ENCODE assay signal across 10 mouse cellular contexts in genomic region chr14:52141445-52142127, GRCm38 (mm10). TPM values are rescaled to one million over a fixed set of nuclear protein-coding genes. Genes with fewer than 3 reads are reported as not detected.
DNase-seq lines count a peak whose midpoint lies in the region; ATAC-seq lines count a peak whose summit lies in the region.
"Had no signal": no experiment of that assay in that cellular context is flagged by ENCODE, and none has a peak within 500 bp of the region (broad histone marks: within the 10 kb centered on the region; RNA-seq: fewer than 3 reads in every experiment).

No protein-coding gene starts in this region.

- no peak for DNase-seq in heart, postnatal 4 days
- DNase-seq in B cell, adult 2 months = peak; percentile 30 to 57
- peak; percentile 12 for DNase-seq in lung, postnatal 14 days
- DNase-seq in cerebellum, adult 9-10 months = no peak
- no peak for DNase-seq in gastrocnemius, postnatal 4 days (ENCODE audit: low spot score in 2 of 2)
- DNase-seq: adrenal gland, postnatal 25 days; right cerebral cortex, postnatal 14 days had no signal

- no peak for ATAC-seq in heart, embryonic 13.5 days (ENCODE audit: extremely low read depth, insufficient number of reproducible peaks, low FRiP score, low TSS enrichment)
- ATAC-seq in intestine, embryonic 16.5 days = 0 out of 2 replicates have a peak, but pooled peaks have one; percentile 13
- ATAC-seq in forebrain, embryonic 16.5 days = no peak

- 56% methylated on average over 16 of the region's 16 CpGs for WGBS in heart, embryonic 13.5 days
- WGBS in intestine, embryonic 16.5 days = 67% methylated on average over 16 of the region's 16 CpGs
- WGBS in forebrain, embryonic 16.5 days = 78% methylated on average over 16 of the region's 16 CpGs

- H3K27ac ChIP-seq in heart, embryonic 13.5 days (replicated peaks) = no peak overlapping the region
- no peak overlapping the region for H3K27ac ChIP-seq in intestine, embryonic 16.5 days (ENCODE audit: low read length)
- no peak overlapping the region for H3K27ac ChIP-seq in forebrain, embryonic 16.5 days (ENCODE audit: low read length)

- H3K4me2 ChIP-seq in heart, embryonic 13.5 days = peak overlapping the region; percentile 65
- H3K4me2 ChIP-seq in intestine, embryonic 16.5 days (ENCODE audit: low read depth, low read length) = peak overlapping the region; percentile 17; the same call in 1 of the 2 replicates
- no peak overlapping the region for H3K4me2 ChIP-seq in forebrain, embryonic 16.5 days (ENCODE audit: low read length)

- no peaks in the 10 kb centered on the region for H3K9me3 ChIP-seq in heart, embryonic 13.5 days
- H3K9me3 ChIP-seq in intestine, embryonic 16.5 days (ENCODE audit: control insufficient read depth, low read length) = no peaks in the 10 kb centered on the region
- no peaks in the 10 kb centered on the region for H3K9me3 ChIP-seq in forebrain, embryonic 16.5 days (ENCODE audit: control insufficient read depth, low read length)

- H3K9ac ChIP-seq in heart, embryonic 13.5 days = 0 out of 2 replicates have a peak overlapping the region, but pooled peaks have one; percentile 19
- H3K9ac ChIP-seq in intestine, embryonic 16.5 days (ENCODE audit: low read depth, low read length) = no peak overlapping the region
- no peak overlapping the region for H3K9ac ChIP-seq in forebrain, embryonic 16.5 days (replicated peaks; ENCODE audit: low read depth, low read length)

- H3K36me3 ChIP-seq in heart, embryonic 13.5 days = no peaks in the 10 kb centered on the region
- H3K36me3 ChIP-seq in intestine, embryonic 16.5 days (ENCODE audit: control insufficient read depth, insufficient read depth, low read length) = no peaks in the 10 kb centered on the region
- no peaks in the 10 kb centered on the region for H3K36me3 ChIP-seq in forebrain, embryonic 16.5 days (ENCODE audit: control insufficient read depth, insufficient read depth)

- H3K4me1 ChIP-seq in heart, embryonic 13.5 days = peaks cover 17% of the 10 kb centered on the region
- no peaks in the 10 kb centered on the region for H3K4me1 ChIP-seq in intestine, embryonic 16.5 days (ENCODE audit: control insufficient read depth, insufficient read depth, low read length)
- no peaks in the 10 kb centered on the region for H3K4me1 ChIP-seq in forebrain, embryonic 16.5 days (replicated peaks; ENCODE audit: control insufficient read depth, insufficient read depth, low read length)

- H3K27me3 ChIP-seq in heart, embryonic 13.5 days (replicated peaks) = no peaks in the 10 kb centered on the region
- H3K27me3 ChIP-seq in intestine, embryonic 16.5 days (replicated peaks; ENCODE audit: control insufficient read depth, insufficient read depth, low read length) = no peaks in the 10 kb centered on the region
- no peaks in the 10 kb centered on the region for H3K27me3 ChIP-seq in forebrain, embryonic 16.5 days (replicated peaks; ENCODE audit: control insufficient read depth, insufficient read depth, low read length)

- peak overlapping the region; percentile 37; the same call in 1 of the 2 replicates for H3K4me3 ChIP-seq in heart, embryonic 13.5 days
- H3K4me3 ChIP-seq in intestine, embryonic 16.5 days (ENCODE audit: low read length) = no peak overlapping the region
- H3K4me3 ChIP-seq in forebrain, embryonic 16.5 days (replicated peaks; ENCODE audit: low read length) = no peak overlapping the region

RNA-seq across cellular contexts. Expression of gene Rpgrip1, which starts 31.1 kb away (rescaled TPM):
- 37.7 and 38.8 TPM in 2 replicates for polyA plus RNA-seq in heart, embryonic 13.5 days (2015; fragmentation: Nextera tagmentation; extraction: Ambion mirVana)
- total RNA-seq in heart, postnatal 4 days (2021) = under 1 TPM; 0.55 to 0.59 TPM
- polyA plus RNA-seq in intestine, embryonic 16.5 days (2015; fragmentation: Nextera tagmentation; extraction: Ambion mirVana) = 42.9 and 48.5 TPM in 2 replicates
- polyA plus RNA-seq in forebrain, embryonic 16.5 days (2015; fragmentation: Nextera tagmentation; extraction: Ambion mirVana) = 48.2 and 54.5 TPM in 2 replicates
- total RNA-seq in gastrocnemius, postnatal 4 days (2021) = under 1 TPM; 0.23 to 0.49 TPM

RNA-seq across cellular contexts. Expression of gene Hnrnpc, which starts 37.8 kb away (rescaled TPM):
- 340 and 392 TPM in 2 replicates for polyA plus RNA-seq in heart, embryonic 13.5 days (2015; fragmentation: Nextera tagmentation; extraction: Ambion mirVana)
- total RNA-seq in heart, postnatal 4 days (2021) = 100 to 1,000 TPM; 183 to 190 TPM
- polyA plus RNA-seq in intestine, embryonic 16.5 days (2015; fragmentation: Nextera tagmentation; extraction: Ambion mirVana) = 447 and 515 TPM in 2 replicates
- 655 and 693 TPM in 2 replicates for polyA plus RNA-seq in forebrain, embryonic 16.5 days (2015; fragmentation: Nextera tagmentation; extraction: Ambion mirVana)
- 100 to 1,000 TPM; 140 to 156 TPM for total RNA-seq in gastrocnemius, postnatal 4 days (2021)

RNA-seq across cellular contexts. Expression of gene Supt16, which starts 55.6 kb away (rescaled TPM):
- 28.0 and 29.8 TPM in 2 replicates for polyA plus RNA-seq in heart, embryonic 13.5 days (2015; fragmentation: Nextera tagmentation; extraction: Ambion mirVana)
- 10 to 100 TPM; 48.5 to 50.6 TPM for total RNA-seq in heart, postnatal 4 days (2021)
- polyA plus RNA-seq in intestine, embryonic 16.5 days (2015; fragmentation: Nextera tagmentation; extraction: Ambion mirVana) = 33.2 and 41.1 TPM in 2 replicates
- 55.8 and 67.3 TPM in 2 replicates for polyA plus RNA-seq in forebrain, embryonic 16.5 days (2015; fragmentation: Nextera tagmentation; extraction: Ambion mirVana)
- 10 to 100 TPM; 44.0 to 47.8 TPM for total RNA-seq in gastrocnemius, postnatal 4 days (2021)

Comparison
In these comparisons a context has a peak if more than half of its experiments do, and no peak if none do; other contexts are left out.
1. DNase-seq: peak in B cell, adult 2 months (2 of 2) and lung, postnatal 14 days (single experiment); none in heart, postnatal 4 days (single experiment), cerebellum, adult 9-10 months (single experiment) and gastrocnemius, postnatal 4 days (0 of 2).